36 mouse cellular contexts compared by ENCODE assay signal in the genomic region with DNA sequence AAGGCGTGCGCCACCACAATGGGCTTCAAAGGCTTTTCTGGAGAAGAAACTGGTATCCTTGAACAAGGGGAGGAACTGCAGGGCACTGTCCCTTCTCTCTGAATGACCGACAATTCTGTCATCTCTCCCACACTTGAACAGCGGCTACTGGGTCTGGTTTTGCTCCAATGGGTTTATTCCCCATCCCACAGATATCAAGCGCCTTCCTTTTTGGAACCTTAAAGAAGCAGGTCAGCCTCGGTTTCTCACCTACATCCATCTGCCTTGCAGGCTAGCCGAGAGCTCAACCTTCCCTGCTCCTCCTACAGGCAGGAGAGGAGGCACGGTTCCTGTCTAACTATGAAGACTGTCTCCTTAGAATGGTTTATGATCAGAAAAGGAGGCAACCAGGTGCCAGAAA. TPM values are rescaled to one million over a fixed set of nuclear protein-coding genes. Genes with fewer than 3 reads are reported as not detected.
"Had no signal": no experiment of that assay in that cellular context is flagged by ENCODE, and none has a peak within 500 bp of the region (broad histone marks: within the 10 kb centered on the region; RNA-seq: fewer than 3 reads in every experiment).

No protein-coding gene starts in this region.

- H3K36me3 ChIP-seq: hindbrain, embryonic 15.5 days had no signal

- H3K4me2 ChIP-seq: heart, embryonic 12.5 days; hindbrain, embryonic 13.5 days; hindbrain, embryonic 15.5 days; limb, embryonic 12.5 days; liver, embryonic 11.5 days; liver, embryonic 13.5 days; liver, embryonic 15.5 days had no signal

- H3K27me3 ChIP-seq: heart, embryonic 12.5 days; hindbrain, embryonic 13.5 days; hindbrain, embryonic 15.5 days; limb, embryonic 12.5 days; liver, embryonic 13.5 days; liver, embryonic 15.5 days had no signal

- H3K4me3 ChIP-seq: heart, embryonic 10.5 days; heart, embryonic 12.5 days; hindbrain, embryonic 13.5 days; hindbrain, embryonic 15.5 days; left cerebral cortex, adult 2 months; limb, embryonic 10.5 days; limb, embryonic 12.5 days; liver, embryonic 13.5 days; liver, embryonic 15.5 days had no signal

- H3K27ac ChIP-seq: heart, embryonic 10.5 days; hindbrain, embryonic 13.5 days; hindbrain, embryonic 15.5 days; hindbrain, postnatal 0 days; left cerebral cortex, adult 2 months; limb, embryonic 10.5 days; liver, embryonic 13.5 days; liver, embryonic 15.5 days had no signal

- DNase-seq: gastrocnemius, postnatal 14 days; gastrocnemius, postnatal 36 days; heart, adult 18-20 months; heart, postnatal 10 days; heart, postnatal 36 days; kidney, adult 11 months; kidney, adult 2 months; kidney, adult 9 months; kidney, postnatal 10 days; liver; liver, embryonic 13.5 days; liver, postnatal 0 days had no signal

- H3K9ac ChIP-seq: heart, embryonic 12.5 days; hindbrain, embryonic 13.5 days; hindbrain, embryonic 15.5 days; limb, embryonic 12.5 days; liver, embryonic 13.5 days; liver, embryonic 15.5 days; liver, postnatal 0 days had no signal

- H3K9me3 ChIP-seq: heart, embryonic 10.5 days; heart, embryonic 12.5 days; hindbrain, embryonic 13.5 days; hindbrain, embryonic 15.5 days; limb, embryonic 10.5 days; limb, embryonic 12.5 days; liver, embryonic 13.5 days; liver, embryonic 15.5 days had no signal

RNA-seq across cellular contexts. Expression of gene Il10, which starts 29.3 kb away (rescaled TPM):
- total RNA-seq: gastrocnemius, adult 8-10 months; gastrocnemius, postnatal 14 days; gastrocnemius, postnatal 36 days; heart, adult 18-20 months; heart, adult 8-10 months; heart, postnatal 10 days; heart, postnatal 36 days; hindbrain, postnatal 0 days; layer of hippocampus, adult 18-20 months; layer of hippocampus, adult 8-10 months; layer of hippocampus, postnatal 10 days; layer of hippocampus, postnatal 25 days; left cerebral cortex, adult 2 months; left cerebral cortex, postnatal 14 days; left cerebral cortex, postnatal 36 days had no signal
- polyA plus RNA-seq: gonadal fat pad, adult 2 months; heart, embryonic 10.5 days; heart, embryonic 12.5 days; heart, embryonic 14.5 days; hindbrain, embryonic 11.5 days; hindbrain, embryonic 13.5 days; hindbrain, embryonic 15.5 days; hindbrain, postnatal 0 days; intestine, embryonic 14.5 days; intestine, embryonic 16.5 days; kidney, adult 2 months; kidney, embryonic 16.5 days; limb, embryonic 10.5 days; liver, embryonic 11.5 days; liver, embryonic 13.5 days; liver, embryonic 15.5 days had no signal
